Mouse (Mus musculus) lung, postnatal 10 days (tissue): ENCODE data around the gene Akap9.
"Not testable (repeated sequence)": the region's sequence is repeated elsewhere in the genome, so short reads cannot be mapped to it uniquely, and the experiment has no call there.

ENCODE experiments used
- DNase-seq: peaks from one replicate; pipeline ENCODE4 v3.0.0; 2021

Akap9 gene

DNA sequence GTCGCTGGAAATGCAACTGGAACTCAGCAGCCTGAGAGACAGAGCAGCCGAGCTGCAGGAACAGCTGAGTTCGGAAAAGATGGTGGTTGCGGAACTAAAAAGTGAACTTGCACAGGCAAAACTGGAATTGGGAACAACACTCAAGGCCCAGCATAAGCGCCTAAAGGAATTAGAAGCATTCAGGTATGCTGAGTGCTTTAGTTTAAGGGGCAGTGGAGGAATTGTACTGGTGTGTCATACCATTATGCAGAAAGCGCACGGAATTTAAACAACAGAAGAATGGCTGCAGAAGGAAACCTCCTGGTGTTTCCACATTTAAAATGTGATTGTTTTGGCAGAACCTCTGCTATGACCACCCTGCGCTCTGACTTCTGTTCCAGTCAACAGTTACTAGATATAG is 132.5 kb downstream of the Akap9 start:
- DNase-seq = peak; percentile 4

DNA sequence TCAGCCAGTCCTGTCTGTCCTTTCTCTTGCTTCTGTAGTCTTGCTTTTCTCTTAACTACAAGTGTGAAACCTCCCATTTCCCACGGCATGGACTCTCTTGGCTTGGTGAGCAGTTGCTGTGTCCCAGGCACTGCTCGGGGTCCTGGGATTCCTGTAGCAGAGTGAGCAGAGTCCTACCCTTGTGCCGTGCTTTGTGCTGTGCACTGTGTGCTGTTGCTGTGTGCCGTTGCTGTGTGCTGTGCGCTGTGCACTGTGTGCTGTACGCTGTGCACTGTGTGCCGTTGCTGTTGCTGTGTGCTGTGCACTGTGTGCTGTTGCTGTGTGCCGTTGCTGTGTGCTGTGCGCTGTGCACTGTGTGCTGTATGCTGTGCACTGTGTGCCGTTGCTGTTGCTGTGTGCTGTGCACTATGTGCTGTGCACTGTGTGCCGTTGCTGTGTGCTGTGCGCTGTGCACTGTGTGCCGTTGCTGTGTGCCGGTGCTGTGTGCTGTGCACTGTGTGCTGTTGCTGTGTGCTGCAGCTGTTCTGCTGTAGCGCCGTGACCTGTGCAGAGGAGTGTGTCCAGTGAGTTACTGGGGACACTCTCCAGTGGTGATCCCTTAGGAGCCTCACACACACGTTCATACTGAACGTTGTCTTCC is 138.7 kb downstream of the Akap9 start:
- DNase-seq = no peak

DNA sequence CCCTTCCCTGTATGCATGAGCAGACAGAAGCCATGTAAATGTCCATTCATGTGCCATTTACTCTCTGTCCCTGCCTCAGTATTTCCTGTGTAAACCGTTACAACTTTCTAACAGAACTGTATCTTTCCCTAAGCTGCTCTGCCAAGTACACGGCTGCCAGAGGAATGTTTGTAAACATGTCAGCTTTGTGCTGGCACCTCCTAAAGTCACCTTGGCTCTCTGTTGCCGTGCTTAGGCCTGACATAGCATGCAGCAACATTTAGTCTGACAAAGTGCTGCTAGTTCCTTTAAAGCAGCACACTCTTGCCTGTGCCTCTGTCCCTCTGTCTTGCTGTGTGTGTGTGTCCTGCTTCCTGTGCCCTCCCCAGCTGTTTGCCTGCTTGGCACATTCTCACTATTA is 139.3 kb downstream of the Akap9 start:
- DNase-seq = peak; percentile 61

DNA sequence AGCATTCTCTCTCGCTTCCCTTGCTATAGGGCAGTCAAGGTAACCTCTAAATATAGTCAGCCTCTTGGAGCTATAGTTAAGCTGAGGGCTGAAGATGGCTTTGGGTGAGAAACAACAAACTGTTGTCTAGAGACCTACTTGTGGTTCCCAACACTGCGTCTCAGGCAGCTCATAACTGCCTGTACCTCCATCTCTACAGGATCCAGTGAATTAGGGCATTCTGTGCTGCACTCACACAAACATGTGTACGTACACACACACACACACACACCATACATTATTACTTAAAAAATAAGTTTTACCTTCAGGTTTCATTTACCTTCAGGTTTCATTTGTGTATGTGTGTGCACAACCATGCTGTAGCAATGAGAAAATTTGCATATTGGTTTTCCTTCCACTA is 151.2 kb downstream of the Akap9 start:
- no peak for DNase-seq

DNA sequence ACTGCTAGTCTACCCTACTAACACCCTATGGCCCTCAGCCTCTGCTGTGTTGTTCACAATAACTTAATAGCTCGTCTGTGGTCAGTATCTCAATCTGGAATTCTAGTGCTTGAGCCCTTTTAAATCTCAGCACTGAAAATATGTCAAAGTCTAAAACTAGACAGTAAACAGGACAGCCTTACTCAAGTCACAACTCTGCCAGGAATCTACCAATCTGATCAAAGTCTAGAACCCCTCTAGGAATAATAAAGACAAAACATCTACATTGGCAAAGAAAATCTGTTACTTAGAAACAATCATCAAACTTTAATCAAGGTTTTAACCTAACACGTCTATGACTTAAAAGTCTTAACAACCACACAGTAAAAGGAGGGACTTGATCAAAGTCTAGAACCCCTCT is 153.0 kb downstream of the Akap9 start:
- no peak for DNase-seq

DNA sequence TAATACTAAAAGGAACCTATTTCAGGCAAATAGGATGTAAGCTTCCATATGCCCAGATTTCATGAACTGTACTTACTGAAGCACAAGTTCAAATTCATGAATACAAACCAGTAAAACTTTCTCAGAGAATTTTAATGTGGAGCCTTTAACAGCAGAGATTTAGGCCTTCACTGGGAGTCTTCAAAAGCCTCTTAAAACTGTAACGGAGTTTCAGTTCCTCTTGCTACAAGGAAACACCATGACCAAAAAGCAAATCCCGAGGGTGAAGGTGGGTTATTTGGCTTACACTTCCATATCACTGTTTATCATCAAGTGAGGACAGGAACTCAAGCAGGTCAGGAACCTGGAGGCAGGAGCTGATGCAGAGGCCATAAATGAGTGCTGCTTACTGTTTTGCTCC is 153.7 kb downstream of the Akap9 start:
- no peak for DNase-seq

DNA sequence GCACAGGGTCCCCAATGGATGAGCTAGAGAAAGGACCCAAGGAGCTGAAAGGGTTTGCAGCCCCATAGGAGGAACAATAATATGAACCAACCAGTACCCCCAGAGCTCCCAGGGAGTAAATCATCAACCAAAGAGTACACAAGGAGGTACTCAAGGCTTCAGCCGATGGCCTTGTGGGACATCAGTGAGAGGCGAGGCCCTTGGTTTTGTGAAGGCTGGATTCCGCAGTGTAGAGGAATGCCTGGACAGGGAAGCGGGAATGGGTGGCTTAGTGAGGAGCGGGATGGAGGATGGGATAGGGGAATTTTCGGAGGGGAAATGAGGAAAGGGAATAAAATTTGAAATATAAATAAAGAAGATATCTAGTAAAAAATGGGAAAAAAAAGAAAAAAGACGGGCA is 157.1 kb downstream of the Akap9 start:
- DNase-seq = no peak

DNA sequence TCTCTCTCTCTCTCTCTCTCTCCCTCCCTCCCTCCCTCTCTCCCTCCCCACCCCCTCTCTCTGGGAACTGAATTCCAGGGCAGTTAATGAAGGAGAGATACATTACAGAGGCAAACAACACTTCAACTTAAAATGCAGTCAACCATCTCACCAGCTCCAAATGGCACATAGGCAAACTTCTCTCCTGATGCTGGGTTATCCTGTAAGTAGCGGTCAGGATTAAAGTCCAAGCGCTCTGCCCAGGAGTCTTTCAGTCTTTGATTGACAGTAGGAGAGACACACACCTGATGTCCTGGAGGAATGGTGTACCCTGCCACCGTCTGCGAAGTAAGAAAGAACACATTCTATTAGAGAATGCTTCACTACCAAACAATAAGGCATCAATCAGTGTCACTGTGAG is 158.5 kb downstream of the Akap9 start:
- no peak for DNase-seq

DNA sequence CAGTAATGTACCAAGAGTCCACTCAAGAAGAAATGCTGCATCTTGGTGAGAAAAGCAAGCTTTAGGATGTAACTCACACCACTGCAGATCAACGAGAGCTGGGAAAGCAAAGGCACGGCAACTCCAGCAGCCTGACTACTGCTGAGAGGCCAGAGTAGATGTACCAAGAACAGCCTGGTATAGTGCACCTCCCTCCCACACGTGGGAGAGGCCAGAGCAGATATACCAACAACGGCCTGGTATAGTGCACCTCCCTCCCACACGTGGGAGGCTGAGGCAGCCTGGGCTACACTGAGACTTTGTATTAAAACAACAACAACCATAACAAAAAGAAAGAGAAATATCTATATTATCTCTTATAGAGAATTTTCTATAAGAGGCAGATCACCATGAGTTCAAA is 160.3 kb downstream of the Akap9 start:
- no peak for DNase-seq

DNA sequence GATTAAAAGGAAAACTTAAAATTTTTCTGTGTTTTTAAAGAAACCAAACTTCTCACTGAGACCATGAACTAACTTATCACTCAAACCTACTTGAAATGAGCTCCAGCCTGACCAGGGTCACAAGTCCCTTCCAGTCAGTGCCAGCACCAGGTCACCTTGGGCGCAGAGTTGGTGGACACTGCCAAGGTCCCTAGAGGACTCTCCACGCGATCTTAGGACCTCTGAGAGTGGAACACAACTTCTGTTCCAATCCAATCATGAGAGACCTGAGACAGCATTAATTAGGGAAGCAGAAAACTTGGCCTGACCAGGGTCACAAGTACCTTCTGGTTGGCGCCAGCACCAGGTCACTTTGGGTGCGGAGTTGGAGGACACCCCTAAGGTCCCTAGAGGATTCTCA is 166.6 kb downstream of the Akap9 start:
- no peak for DNase-seq

DNA sequence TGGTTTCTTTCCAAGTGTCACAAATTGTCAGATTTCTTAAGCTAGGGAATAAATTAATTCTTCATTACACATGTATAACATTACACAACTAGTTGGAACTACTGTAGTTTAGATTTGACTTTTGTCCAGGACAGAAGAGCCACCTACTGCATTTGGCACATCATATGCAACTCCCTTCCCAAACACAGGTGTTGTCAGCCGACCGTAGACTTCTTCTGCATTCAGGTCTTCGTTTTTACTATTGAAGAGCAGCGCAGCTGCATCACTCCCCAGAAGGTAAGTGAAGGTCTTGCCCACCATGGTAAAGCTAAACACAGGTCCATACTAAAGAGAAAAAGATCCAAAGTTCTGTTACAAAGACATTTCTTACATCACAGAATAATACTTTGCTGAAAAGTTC is 173.2 kb downstream of the Akap9 start:
- no peak for DNase-seq

DNA sequence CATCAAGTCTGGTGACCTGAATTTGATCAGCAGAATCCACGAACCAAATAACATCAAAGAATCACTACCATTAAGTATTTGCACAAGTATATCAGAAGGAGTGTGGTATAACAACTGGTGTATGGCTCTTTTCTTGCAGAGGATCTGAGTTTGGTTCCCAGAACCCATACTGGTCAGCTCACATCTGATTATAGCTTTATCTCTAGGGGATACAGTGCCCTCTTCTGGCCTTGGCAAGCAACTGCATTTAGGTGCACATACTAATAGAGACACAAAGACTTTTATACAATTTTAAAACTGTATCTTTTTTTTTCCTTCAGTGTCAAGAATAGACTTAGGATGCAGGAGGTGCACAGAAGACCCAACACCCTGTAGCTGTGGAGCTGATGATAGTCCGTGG is 173.9 kb downstream of the Akap9 start:
- no peak for DNase-seq

DNA sequence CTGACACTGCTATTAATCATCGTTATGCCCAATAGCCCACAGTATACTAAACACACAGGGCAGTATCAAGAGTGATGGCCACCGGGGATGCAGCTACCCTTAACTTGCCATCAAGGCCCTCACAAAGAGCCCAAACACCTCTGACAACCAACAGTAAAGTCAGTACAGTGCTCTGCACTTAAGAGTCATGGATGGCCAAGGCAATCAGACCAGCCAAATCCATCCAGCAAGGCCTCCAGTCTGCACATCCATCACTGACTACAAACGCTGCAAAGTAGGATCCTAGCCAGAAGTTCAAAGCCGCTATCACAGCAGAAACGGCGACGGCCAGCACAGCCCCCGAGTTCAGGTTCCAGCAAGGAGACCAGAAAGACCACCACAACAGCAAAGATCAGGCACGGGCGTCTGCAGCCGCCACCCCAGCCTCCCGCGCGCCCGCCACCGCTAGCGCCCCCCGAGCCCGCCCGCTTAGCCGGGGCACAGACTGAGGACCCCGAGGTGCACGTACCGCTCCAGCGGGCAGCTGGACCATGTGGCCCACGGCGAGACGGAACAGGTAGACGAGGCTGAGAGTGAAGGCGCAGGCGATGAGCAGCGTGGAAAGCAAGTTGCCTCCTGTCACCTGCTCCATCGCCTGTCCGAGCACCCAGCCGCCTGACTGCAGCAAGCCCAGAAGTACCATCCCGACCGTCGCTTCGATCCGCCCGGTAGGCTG is 175.9 kb downstream of the Akap9 start:
- DNase-seq = peak; percentile 5

DNA sequence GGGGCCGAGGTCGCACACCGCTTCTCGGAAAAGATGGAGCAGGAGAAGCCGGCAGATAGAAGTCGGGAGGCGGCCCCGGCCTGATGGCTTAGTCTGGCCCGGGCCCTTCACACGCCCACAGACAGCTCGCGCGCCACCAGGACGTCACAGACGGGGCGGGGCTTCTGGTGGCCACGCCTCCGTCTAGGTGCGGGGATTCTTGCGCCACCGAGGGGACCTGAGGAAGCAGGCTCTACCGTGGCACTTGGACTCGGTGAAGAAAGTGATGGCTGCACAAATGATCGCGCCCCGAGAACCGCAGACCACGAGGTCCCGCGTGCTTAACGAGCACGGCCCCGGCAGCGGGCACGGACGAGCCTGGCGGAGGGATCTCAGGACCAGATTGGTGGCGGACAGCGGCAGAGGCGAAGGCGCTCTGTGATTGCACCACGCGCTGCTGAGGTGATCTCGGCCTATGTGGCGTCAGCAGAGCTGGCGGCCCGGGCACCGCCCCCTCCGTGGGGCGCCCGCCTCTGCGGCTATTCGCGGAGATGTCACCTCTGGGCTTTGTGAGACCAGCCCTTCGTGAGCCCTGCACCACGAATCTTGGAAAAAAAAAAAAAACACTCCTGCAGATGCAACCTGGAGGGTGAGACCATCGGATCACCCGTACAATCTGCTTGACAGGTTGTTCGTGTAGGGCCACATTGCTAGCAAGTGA is 176.6 kb downstream of the Akap9 start, which contains the start of gene Cyp51:
Gene Cyp51, minus strand, starts transcription at position 406 of the 700 bp plus-strand sequence.
- peak; percentile 90 for DNase-seq

DNA sequence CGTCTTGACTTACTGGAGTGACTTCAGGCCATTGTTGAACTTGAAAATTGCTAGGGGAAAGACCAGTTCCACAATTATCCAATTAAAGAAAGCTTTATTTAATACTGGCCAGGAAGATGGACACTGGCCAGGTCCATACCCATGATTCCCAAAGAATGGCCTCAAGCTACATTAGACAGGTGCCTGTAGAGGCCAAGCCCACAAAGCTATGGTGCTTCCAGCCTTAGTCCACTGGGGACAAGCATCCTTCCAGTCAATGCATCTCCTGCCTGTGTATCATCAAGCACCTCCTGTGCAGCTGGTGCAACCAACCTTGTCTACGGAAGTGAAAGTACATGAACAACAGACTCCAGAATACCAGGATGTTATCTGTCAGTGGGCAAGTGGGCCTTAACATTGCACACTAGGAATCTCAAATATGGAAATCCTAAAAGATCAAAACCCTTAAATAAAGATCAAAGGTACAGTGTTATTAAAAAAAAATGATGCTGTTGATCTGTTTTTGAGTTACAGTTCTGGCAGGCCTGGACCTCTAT is 177.9 kb downstream of the Akap9 start:
- DNase-seq = no peak

DNA sequence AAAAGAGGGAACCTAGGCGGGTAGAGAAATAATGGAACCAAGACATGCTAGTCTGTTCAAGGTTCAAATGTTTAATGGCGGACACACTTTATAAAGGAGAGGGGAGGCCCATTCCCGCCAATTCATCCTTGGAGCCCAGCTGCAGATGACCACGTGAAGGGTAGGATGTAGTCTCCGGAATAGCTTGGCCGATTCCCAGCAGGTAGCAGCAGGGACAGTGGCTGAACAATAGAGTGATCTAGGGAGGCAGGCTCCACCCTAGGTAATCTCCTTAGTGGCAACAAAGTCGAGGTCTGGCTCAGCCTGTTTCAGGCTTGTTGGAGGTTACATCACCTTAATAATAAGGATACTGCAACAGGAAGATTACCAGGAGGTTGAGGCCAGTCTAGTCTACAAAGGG is 179.2 kb downstream of the Akap9 start:
- DNase-seq = not testable (repeated sequence)

DNA sequence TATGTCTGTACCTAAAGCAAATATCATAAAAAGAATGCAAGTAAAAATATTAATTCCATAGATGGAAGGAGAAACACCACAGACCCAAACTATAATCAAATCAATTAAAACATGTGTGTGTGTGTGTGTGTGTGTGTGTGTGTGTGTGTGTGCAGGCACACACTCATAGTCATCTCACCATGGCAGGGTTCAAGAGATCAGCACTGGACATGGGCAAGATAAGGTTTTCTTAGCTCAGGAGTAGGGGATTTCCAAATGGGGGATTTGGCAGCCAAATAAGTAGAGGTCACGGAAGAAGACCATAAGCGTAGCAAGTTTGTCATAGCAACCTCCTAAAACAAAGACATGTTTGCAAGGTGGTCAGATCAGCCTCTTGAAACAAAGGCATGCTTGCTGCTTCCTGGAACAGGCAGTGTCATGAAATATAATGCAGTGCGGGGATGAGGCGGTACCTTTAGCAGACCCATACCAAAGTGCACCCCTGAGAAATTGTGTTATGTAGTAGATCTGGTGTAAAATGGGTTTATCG is 184.8 kb downstream of the Akap9 start:
- DNase-seq = no peak
